7 mouse cellular contexts compared by ENCODE assay signal in genomic region chr10:81294442-81294841, GRCm38 (mm10). TPM values are rescaled to one million over a fixed set of nuclear protein-coding genes. Genes with fewer than 3 reads are reported as not detected.
DNase-seq lines count a peak whose midpoint lies in the region; ATAC-seq and TF ChIP-seq lines count a peak whose summit lies in the region.

No protein-coding gene starts in this region.

- H3K4me3 ChIP-seq in E14TG2a.4 (replicated peaks; ENCODE audit: low read length), result peak overlapping the region; percentile 95
- H3K4me3 ChIP-seq in forebrain, embryonic 11.5 days (ENCODE audit: low read depth, low read length), result peak overlapping the region; percentile 5; the same call in 1 of the 2 replicates
- peak overlapping the region; percentile 81 for H3K4me3 ChIP-seq in liver, embryonic 12.5 days

- H3K9ac ChIP-seq in forebrain, embryonic 11.5 days (ENCODE audit: low read length), result peak overlapping the region; percentile 8; the same call in 1 of the 2 replicates
- peak overlapping the region; percentile 86 for H3K9ac ChIP-seq in liver, embryonic 12.5 days

- ATAC-seq in forebrain, embryonic 11.5 days (replicated peaks; ENCODE audit: low FRiP score), result no peak
- no peak for ATAC-seq in liver, embryonic 12.5 days
- no peak for ATAC-seq in frontal cortex, adult (ENCODE audit: low TSS enrichment)

- peaks cover 43% of the 10 kb centered on the region for H3K36me3 ChIP-seq in E14TG2a.4 (ENCODE audit: insufficient read depth, low read length)
- no peaks in the 10 kb centered on the region for H3K36me3 ChIP-seq in forebrain, embryonic 11.5 days (ENCODE audit: control insufficient read depth, insufficient read depth, low read length)
- H3K36me3 ChIP-seq in liver, embryonic 12.5 days, result peaks cover 28% of the 10 kb centered on the region; the same call in 1 of the 2 replicates

- intact Hi-C loops in gastrocnemius, postnatal 36 days (cut with DNase I), result no loop called here

- peak overlapping the region; percentile 95 for H3K4me2 ChIP-seq in forebrain, embryonic 11.5 days (ENCODE audit: low read depth, low read length, severe bottlenecking)
- H3K4me2 ChIP-seq in liver, embryonic 12.5 days, result peak overlapping the region; percentile 97

- H3K9me3 ChIP-seq in E14TG2a.4 (ENCODE audit: low read length), result no peaks in the 10 kb centered on the region
- no peaks in the 10 kb centered on the region for H3K9me3 ChIP-seq in forebrain, embryonic 11.5 days (ENCODE audit: control insufficient read depth, low read length)
- H3K9me3 ChIP-seq in liver, embryonic 12.5 days (replicated peaks), result no peaks in the 10 kb centered on the region

- WGBS in forebrain, embryonic 11.5 days, result 70% methylated on average over 8 of the region's 8 CpGs
- 30% methylated on average over 8 of the region's 8 CpGs for WGBS in liver, embryonic 12.5 days (ENCODE audit: insufficient replicate concordance)

- H3K4me1 ChIP-seq in E14TG2a.4 (replicated peaks; ENCODE audit: low read depth, low read length), result peaks cover 90% of the 10 kb centered on the region
- H3K4me1 ChIP-seq in forebrain, embryonic 11.5 days (replicated peaks; ENCODE audit: control insufficient read depth, insufficient read depth, low read length), result peaks cover 20% of the 10 kb centered on the region; the same call in 1 of the 2 replicates
- H3K4me1 ChIP-seq in liver, embryonic 12.5 days, result peaks cover 84% of the 10 kb centered on the region

- peaks cover 14% of the 10 kb centered on the region for H3K27me3 ChIP-seq in E14TG2a.4 (ENCODE audit: insufficient read depth, low read length)
- peaks cover 19% of the 10 kb centered on the region for H3K27me3 ChIP-seq in forebrain, embryonic 11.5 days (ENCODE audit: control insufficient read depth, insufficient read depth, low read length)
- peaks cover 20% of the 10 kb centered on the region for H3K27me3 ChIP-seq in liver, embryonic 12.5 days (replicated peaks)

- no peak overlapping the region for H3K27ac ChIP-seq in forebrain, embryonic 11.5 days (ENCODE audit: low read depth, low read length)
- H3K27ac ChIP-seq in liver, embryonic 12.5 days, result peak overlapping the region; percentile 90; the same call in 1 of the 2 replicates

- TF ChIP-seq CTCF in E14TG2a.4 (conservative IDR thresholded peaks at IDR 0.05; ENCODE audit: low read length), result no peak

- DNase-seq in A20 (ENCODE audit: low read depth, low spot score), result peak; percentile 34
- no peak for DNase-seq in forebrain, embryonic 11.5 days (ENCODE audit: low spot score)
- no peak for DNase-seq in embryo, embryonic 10.5 days (ENCODE audit: low spot score)
- no peak for DNase-seq in gastrocnemius, postnatal 36 days

RNA-seq across cellular contexts. Expression of gene Pip5k1c, which starts 1.7 kb away (rescaled TPM):
- 74.1 and 74.9 TPM in 2 replicates for polyA plus RNA-seq in forebrain, embryonic 11.5 days (2014; fragmentation: Nextera tagmentation; extraction: Ambion mirVana)
- polyA plus RNA-seq in liver, embryonic 12.5 days (2016; fragmentation: Nextera tagmentation; extraction: Ambion mirVana), result 27.8 and 29.0 TPM in 2 replicates
- total RNA-seq in gastrocnemius, postnatal 36 days (2021), result 10 to 100 TPM; 21.4 to 23.2 TPM

RNA-seq across cellular contexts. Expression of gene Tjp3, which starts 3.1 kb away (rescaled TPM):
- 10.1 and 11.9 TPM in 2 replicates for polyA plus RNA-seq in forebrain, embryonic 11.5 days (2014; fragmentation: Nextera tagmentation; extraction: Ambion mirVana)
- polyA plus RNA-seq in liver, embryonic 12.5 days (2016; fragmentation: Nextera tagmentation; extraction: Ambion mirVana), result 1.1 and 1.3 TPM in 2 replicates
- not detected for total RNA-seq in gastrocnemius, postnatal 36 days (2021)

RNA-seq across cellular contexts. Expression of gene Cactin, which starts 26.5 kb away (rescaled TPM):
- polyA plus RNA-seq in forebrain, embryonic 11.5 days (2014; fragmentation: Nextera tagmentation; extraction: Ambion mirVana), result 51.2 and 53.2 TPM in 2 replicates
- 52.9 and 55.1 TPM in 2 replicates for polyA plus RNA-seq in liver, embryonic 12.5 days (2016; fragmentation: Nextera tagmentation; extraction: Ambion mirVana)
- 10 to 100 TPM in 1 of 2 experiments, 1 to 10 TPM in 1; 7.6 to 10.2 TPM for total RNA-seq in gastrocnemius, postnatal 36 days (2021)

RNA-seq across cellular contexts. Expression of gene Apba3, which starts 27.7 kb away (rescaled TPM):
- polyA plus RNA-seq in forebrain, embryonic 11.5 days (2014; fragmentation: Nextera tagmentation; extraction: Ambion mirVana), result 36.2 and 42.0 TPM in 2 replicates
- 27.3 and 30.4 TPM in 2 replicates for polyA plus RNA-seq in liver, embryonic 12.5 days (2016; fragmentation: Nextera tagmentation; extraction: Ambion mirVana)
- 100 to 1,000 TPM in 1 of 2 experiments, 10 to 100 TPM in 1; 98.5 to 102 TPM for total RNA-seq in gastrocnemius, postnatal 36 days (2021)

RNA-seq across cellular contexts. Expression of gene Mrpl54, which starts 27.7 kb away (rescaled TPM):
- polyA plus RNA-seq in forebrain, embryonic 11.5 days (2014; fragmentation: Nextera tagmentation; extraction: Ambion mirVana), result 147 and 154 TPM in 2 replicates
- 152 and 156 TPM in 2 replicates for polyA plus RNA-seq in liver, embryonic 12.5 days (2016; fragmentation: Nextera tagmentation; extraction: Ambion mirVana)
- total RNA-seq in gastrocnemius, postnatal 36 days (2021), result 10 to 100 TPM; 90.6 to 91.0 TPM

Comparison
In these comparisons a context has a peak if more than half of its experiments do, and no peak if none do; other contexts are left out.
1. H3K4me3 ChIP-seq: peak in every context shown above with its lines; median percentile 95 in E14TG2a.4; 81 in liver, embryonic 12.5 days; 5 in forebrain, embryonic 11.5 days.